Mouse (Mus musculus): Measurements from ENCODE around the gene Hagh. TPM values are rescaled to one million over a fixed set of nuclear protein-coding genes. Genes with fewer than 3 reads are reported as not detected.

Gene Hagh
- polyA plus RNA-seq, 1 experiment from 2014 or later = 50.1 TPM

- Histone ChIP-seq H3K27me3 (replicated peaks; ENCODE audit: control insufficient read depth, insufficient read depth, low read length) (no peaks in the 10 kb centered on the region), H3K4me3 (replicated peaks; ENCODE audit: low read length) (peak overlapping the region; percentile 87), H3K4me2 (ENCODE audit: low read length) (peak overlapping the region; percentile 92), H3K9me3 (ENCODE audit: control insufficient read depth, low read length) (no peaks in the 10 kb centered on the region), H3K9ac (replicated peaks; ENCODE audit: low read depth, low read length) (peak overlapping the region; percentile 84), H3K36me3 (ENCODE audit: control insufficient read depth, insufficient read depth) (peaks cover 25% of the 10 kb centered on the region), H3K27ac (ENCODE audit: low read length) (peak overlapping the region; percentile 77), H3K4me1 (replicated peaks; ENCODE audit: control insufficient read depth, insufficient read depth, low read length) (peaks cover 31% of the 10 kb centered on the region)
- WGBS = 9% methylated on average over 23 of the region's 23 CpGs
- no peak for ATAC-seq
These were observed 55.8 kb downstream of the Hagh start for GRCm38 (mm10) chr17:24895571-24896240.

DNA sequence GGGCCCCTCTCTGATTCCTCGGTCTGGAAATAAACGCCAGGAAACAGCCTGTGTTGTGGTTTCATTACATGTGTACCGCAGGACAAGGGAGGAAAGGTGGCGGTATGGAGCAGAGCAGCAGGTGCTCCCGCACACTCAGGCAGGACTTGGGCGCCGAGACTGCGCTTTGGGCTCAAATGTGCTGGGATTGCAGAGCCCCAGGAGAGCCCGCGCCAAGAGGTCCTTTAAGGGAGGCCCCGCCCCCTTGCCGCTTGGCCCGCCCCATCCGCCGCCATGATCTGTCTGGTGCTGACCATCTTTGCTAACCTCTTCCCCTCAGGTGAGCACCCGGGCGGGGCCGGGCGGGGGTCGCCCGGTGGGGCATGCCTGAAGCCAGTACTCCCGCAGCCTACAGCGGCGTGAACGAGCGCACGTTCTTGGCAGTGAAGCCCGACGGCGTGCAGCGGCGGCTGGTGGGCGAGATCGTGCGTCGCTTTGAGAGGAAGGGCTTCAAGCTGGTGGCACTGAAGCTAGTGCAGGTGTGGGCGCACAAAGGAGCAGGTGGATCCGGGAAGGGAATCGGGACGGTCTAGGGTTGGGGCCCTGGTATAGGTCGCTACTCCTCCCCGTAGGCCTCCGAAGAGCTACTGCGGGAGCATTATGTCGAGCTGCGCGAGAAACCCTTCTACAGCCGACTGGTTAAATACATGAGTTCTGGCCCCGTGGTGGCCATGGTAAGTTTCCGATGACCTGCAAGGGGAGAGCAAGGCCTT, 56.5 kb downstream of the Hagh start, which contains the start of gene Nme3:
Gene Nme3, plus strand, starts transcription at position 260 of the 752 bp plus-strand sequence.
- WGBS = under 1% methylated on average over 50 of the region's 50 CpGs
- H3K4me3 ChIP-seq (replicated peaks; ENCODE audit: low read length) = peak within 1 kb of the TSS; percentile 87

GRCm38 (mm10) chr17:24896993-24897269, 57.0 kb downstream of the Hagh start:
- H3K4me1 ChIP-seq (replicated peaks; ENCODE audit: control insufficient read depth, insufficient read depth, low read length) = peaks cover 31% of the 10 kb centered on the region
- peak overlapping the region; percentile 92 for H3K4me2 ChIP-seq (ENCODE audit: low read length)
- ATAC-seq = no peak
- peak overlapping the region; percentile 87 for H3K4me3 ChIP-seq (replicated peaks; ENCODE audit: low read length)
- H3K9me3 ChIP-seq (ENCODE audit: control insufficient read depth, low read length) = no peaks in the 10 kb centered on the region
- H3K27ac ChIP-seq (ENCODE audit: low read length) = peak overlapping the region; percentile 87
- H3K36me3 ChIP-seq (ENCODE audit: control insufficient read depth, insufficient read depth) = peaks cover 25% of the 10 kb centered on the region
- WGBS = 29% methylated on average over 11 of the region's 11 CpGs
- H3K27me3 ChIP-seq (replicated peaks; ENCODE audit: control insufficient read depth, insufficient read depth, low read length) = no peaks in the 10 kb centered on the region
- H3K9ac ChIP-seq (replicated peaks; ENCODE audit: low read depth, low read length) = peak overlapping the region; percentile 84

More for the DNA sequence above, 56.5 kb downstream of the Hagh start, which contains the start of gene Nme3:
- Histone ChIP-seq H3K36me3 (ENCODE audit: control insufficient read depth, insufficient read depth) (peaks cover 22% of the 10 kb centered on the region), H3K27ac (ENCODE audit: low read length) (peak within 1 kb of the TSS; percentile 87), H3K27me3 (replicated peaks; ENCODE audit: control insufficient read depth, insufficient read depth, low read length) (no peaks in the 10 kb centered on the region), H3K4me2 (ENCODE audit: low read length) (peak within 1 kb of the TSS; percentile 92), H3K4me1 (replicated peaks; ENCODE audit: control insufficient read depth, insufficient read depth, low read length) (peaks cover 31% of the 10 kb centered on the region), H3K9me3 (ENCODE audit: control insufficient read depth, low read length) (no peaks in the 10 kb centered on the region), H3K9ac (replicated peaks; ENCODE audit: low read depth, low read length) (peak within 1 kb of the TSS; percentile 84)
- ATAC-seq = peak; percentile 75

- no peak for ATAC-seq
- H3K27me3 ChIP-seq (replicated peaks; ENCODE audit: control insufficient read depth, insufficient read depth, low read length) = no peaks in the 10 kb centered on the region
- no peak overlapping the region for H3K9ac ChIP-seq (replicated peaks; ENCODE audit: low read depth, low read length)
- H3K36me3 ChIP-seq (ENCODE audit: control insufficient read depth, insufficient read depth) = peaks cover 29% of the 10 kb centered on the region
- H3K9me3 ChIP-seq (ENCODE audit: control insufficient read depth, low read length) = no peaks in the 10 kb centered on the region
- peaks cover 31% of the 10 kb centered on the region for H3K4me1 ChIP-seq (replicated peaks; ENCODE audit: control insufficient read depth, insufficient read depth, low read length)
- WGBS = 77% methylated on average over 4 of the region's 4 CpGs
- H3K4me3 ChIP-seq (replicated peaks; ENCODE audit: low read length) = peak overlapping the region; percentile 87
- H3K4me2 ChIP-seq (ENCODE audit: low read length) = peak overlapping the region; percentile 92
- no peak overlapping the region for H3K27ac ChIP-seq (ENCODE audit: low read length)
These were observed 57.7 kb downstream of the Hagh start for GRCm38 (mm10) chr17:24897600-24897999.

DNA sequence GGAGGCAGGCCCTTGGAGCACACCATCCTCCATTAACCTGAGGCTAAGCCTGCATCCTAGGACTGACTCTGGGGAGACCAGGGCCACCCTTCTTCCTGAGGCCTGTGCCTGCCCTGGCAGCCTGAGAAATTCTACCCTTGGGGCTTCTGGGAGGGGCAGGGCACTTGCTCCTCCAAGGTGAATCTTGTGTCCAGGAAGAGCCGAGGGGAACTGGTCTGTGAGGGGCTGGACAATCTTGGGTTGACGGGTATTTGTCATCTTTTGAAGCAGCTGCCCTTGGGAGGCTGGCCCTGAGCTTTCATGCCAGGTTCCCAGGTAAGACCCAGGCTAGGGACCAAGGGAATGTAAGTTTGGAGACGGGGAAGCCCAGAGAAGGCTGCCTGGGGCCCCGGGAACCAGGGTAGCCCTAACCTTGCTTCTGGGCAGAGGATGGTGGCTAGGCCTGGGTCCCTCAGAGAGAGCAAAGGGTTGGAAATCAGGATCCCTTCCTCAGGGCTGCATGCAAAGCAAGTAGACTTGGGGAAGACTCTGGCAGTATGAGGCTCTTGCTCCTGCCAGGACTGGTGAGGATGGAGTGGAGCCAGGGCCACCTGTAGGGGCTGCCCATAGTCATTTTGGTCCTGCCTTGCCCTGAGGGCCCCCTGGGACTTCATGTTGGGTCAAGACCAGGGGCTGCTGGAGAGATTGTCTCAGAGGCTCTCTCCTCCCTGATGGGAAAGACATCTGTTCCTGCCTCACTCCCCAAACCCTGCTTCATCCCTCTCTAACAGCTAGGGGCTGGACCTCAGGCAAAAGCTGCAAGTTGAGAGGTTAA, 58.3 kb downstream of the Hagh start:
- no peak overlapping the region for H3K9ac ChIP-seq (replicated peaks; ENCODE audit: low read depth, low read length)
- peaks cover 30% of the 10 kb centered on the region for H3K36me3 ChIP-seq (ENCODE audit: control insufficient read depth, insufficient read depth)
- 79% methylated on average over 4 of the region's 4 CpGs for WGBS
- H3K9me3 ChIP-seq (ENCODE audit: control insufficient read depth, low read length) = no peaks in the 10 kb centered on the region
- H3K4me2 ChIP-seq (ENCODE audit: low read length) = no peak overlapping the region
- no peak for ATAC-seq
- H3K27ac ChIP-seq (ENCODE audit: low read length) = no peak overlapping the region
- no peak overlapping the region for H3K4me3 ChIP-seq (replicated peaks; ENCODE audit: low read length)
- no peaks in the 10 kb centered on the region for H3K27me3 ChIP-seq (replicated peaks; ENCODE audit: control insufficient read depth, insufficient read depth, low read length)
- H3K4me1 ChIP-seq (replicated peaks; ENCODE audit: control insufficient read depth, insufficient read depth, low read length) = peaks cover 31% of the 10 kb centered on the region

- Histone ChIP-seq H3K9ac (replicated peaks; ENCODE audit: low read depth, low read length) (no peak overlapping the region), H3K4me1 (replicated peaks; ENCODE audit: control insufficient read depth, insufficient read depth, low read length) (peaks cover 25% of the 10 kb centered on the region), H3K4me2 (ENCODE audit: low read length) (no peak overlapping the region), H3K4me3 (replicated peaks; ENCODE audit: low read length) (no peak overlapping the region), H3K9me3 (ENCODE audit: control insufficient read depth, low read length) (no peaks in the 10 kb centered on the region), H3K27me3 (replicated peaks; ENCODE audit: control insufficient read depth, insufficient read depth, low read length) (no peaks in the 10 kb centered on the region), H3K27ac (ENCODE audit: low read length) (no peak overlapping the region), H3K36me3 (ENCODE audit: control insufficient read depth, insufficient read depth) (peaks cover 35% of the 10 kb centered on the region)
- WGBS = 77% methylated on average over 5 of the region's 5 CpGs
- ATAC-seq = no peak
These were observed 59.2 kb downstream of the Hagh start for GRCm38 (mm10) chr17:24899153-24899552.

DNA sequence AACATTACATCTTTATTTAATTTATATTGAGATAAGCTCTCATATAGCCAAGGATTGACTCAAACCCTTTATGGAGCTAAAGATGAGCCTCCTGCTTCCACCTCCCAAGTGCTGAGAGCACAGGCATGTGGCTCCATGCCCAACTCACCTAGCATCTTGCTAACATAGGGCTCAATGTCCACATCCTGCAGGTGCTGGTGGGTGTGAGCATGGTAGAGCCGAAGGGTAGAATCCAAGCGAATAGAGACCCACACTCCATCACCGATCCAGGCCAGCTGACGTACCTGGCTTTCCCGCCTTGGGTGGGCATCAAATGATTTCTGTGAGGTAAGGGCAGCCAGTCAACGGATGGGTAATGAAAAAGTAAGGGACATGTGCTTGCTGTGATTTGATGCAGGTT, 60.1 kb downstream of the Hagh start:
- H3K4me2 ChIP-seq (ENCODE audit: low read length) = no peak overlapping the region
- H3K4me1 ChIP-seq (replicated peaks; ENCODE audit: control insufficient read depth, insufficient read depth, low read length) = peaks cover 22% of the 10 kb centered on the region
- ATAC-seq = no peak
- H3K27me3 ChIP-seq (replicated peaks; ENCODE audit: control insufficient read depth, insufficient read depth, low read length) = no peaks in the 10 kb centered on the region
- 95% methylated on average over 6 of the region's 6 CpGs for WGBS
- no peak overlapping the region for H3K27ac ChIP-seq (ENCODE audit: low read length)
- H3K4me3 ChIP-seq (replicated peaks; ENCODE audit: low read length) = no peak overlapping the region
- no peak overlapping the region for H3K9ac ChIP-seq (replicated peaks; ENCODE audit: low read depth, low read length)
- H3K36me3 ChIP-seq (ENCODE audit: control insufficient read depth, insufficient read depth) = peaks cover 43% of the 10 kb centered on the region
- no peaks in the 10 kb centered on the region for H3K9me3 ChIP-seq (ENCODE audit: control insufficient read depth, low read length)

DNA sequence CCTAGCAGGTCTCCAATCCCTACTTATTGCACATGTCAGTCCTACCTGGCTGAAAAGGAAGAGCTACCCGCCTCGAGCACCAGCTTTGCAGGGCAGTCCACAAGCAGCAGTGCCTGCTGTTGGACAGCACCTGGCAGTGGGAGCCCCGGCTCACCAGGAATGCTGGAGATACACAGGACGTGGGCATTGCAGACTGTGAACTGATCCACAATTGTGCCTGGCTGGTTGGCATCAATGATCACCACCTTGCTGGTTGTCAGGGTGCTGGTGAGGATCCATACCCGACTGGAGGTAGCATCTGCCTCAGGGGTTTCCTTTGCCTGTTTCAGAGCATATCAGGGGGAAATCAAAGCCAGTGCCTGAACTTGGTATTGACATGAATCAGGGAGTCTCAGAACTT, 62.2 kb downstream of the Hagh start:
- no peak for ATAC-seq

More for the DNA sequence above, 62.2 kb downstream of the Hagh start:
- H3K27me3 ChIP-seq (replicated peaks; ENCODE audit: control insufficient read depth, insufficient read depth, low read length) = no peaks in the 10 kb centered on the region
- no peak overlapping the region for H3K4me3 ChIP-seq (replicated peaks; ENCODE audit: low read length)
- H3K4me1 ChIP-seq (replicated peaks; ENCODE audit: control insufficient read depth, insufficient read depth, low read length) = peaks cover 9% of the 10 kb centered on the region
- no peaks in the 10 kb centered on the region for H3K9me3 ChIP-seq (ENCODE audit: control insufficient read depth, low read length)
- 91% methylated on average over 5 of the region's 5 CpGs for WGBS
- no peak overlapping the region for H3K9ac ChIP-seq (replicated peaks; ENCODE audit: low read depth, low read length)
- H3K4me2 ChIP-seq (ENCODE audit: low read length) = no peak overlapping the region
- peaks cover 57% of the 10 kb centered on the region for H3K36me3 ChIP-seq (ENCODE audit: control insufficient read depth, insufficient read depth)
- H3K27ac ChIP-seq (ENCODE audit: low read length) = no peak overlapping the region
